Mouse (Mus musculus) heart, adult 2 months (tissue): ENCODE data around the gene Nxpe2.

Experiments used
- CTCF ChIP-seq: fragments of 200-600 bp; IDR thresholded peaks from 2 replicates; pipeline ENCODE4 v1.8.1; 2022; ENCODE audit warnings: antibody characterized with exemption, mild to moderate bottlenecking, moderate library complexity
- EP300 ChIP-seq: fragments of 200-500 bp; IDR thresholded peaks from 2 replicates; pipeline ENCODE4 v1.6.1; 2011; ENCODE audit warnings: low read depth, low read length, control low read depth; ENCODE audit not compliant: insufficient read depth
- POLR2A ChIP-seq: fragments of 200-500 bp; IDR thresholded peaks from 2 replicates; pipeline ENCODE4 v1.6.1; 2011; ENCODE audit warnings: mild to moderate bottlenecking, low read depth, low read length, control low read depth; ENCODE audit not compliant: insufficient read depth

DNA sequence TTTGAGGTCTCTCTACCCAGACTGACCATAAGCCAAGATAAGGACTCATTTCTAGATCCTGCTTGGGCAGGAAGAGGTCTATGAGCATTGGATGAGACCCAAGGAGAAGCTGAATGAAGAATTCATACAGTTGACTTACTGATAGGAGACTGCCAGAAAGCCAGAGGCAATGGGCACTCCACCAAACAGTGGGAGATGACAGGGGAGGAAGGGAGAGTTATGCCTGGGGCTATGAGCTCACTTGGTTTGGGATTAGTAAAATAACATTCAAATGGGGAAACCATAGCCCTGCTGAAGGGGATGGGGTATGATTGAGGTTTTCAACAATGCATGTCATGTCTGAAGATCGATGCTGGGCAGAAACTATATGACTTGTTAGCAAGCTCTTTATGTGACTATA is 63.0 kb downstream of the Nxpe2 start:
- TF ChIP-seq CTCF (no peak), POLR2A (no peak), EP300 (no peak)
